Mouse (Mus musculus) G1E (cell line): ENCODE measurements around the gene Med6.

Experiments used
- CTCF ChIP-seq: IDR thresholded peaks from 2 replicates; pipeline ENCODE4 v1.5.1; 2012; ENCODE audit warnings: low read depth, low read length, inconsistent platforms, mixed read lengths
- POLR2AphosphoS5 ChIP-seq: IDR thresholded peaks from 2 replicates; pipeline ENCODE4 v1.6.1; 2012; ENCODE audit warnings: low read depth, low read length, inconsistent platforms; ENCODE audit not compliant: insufficient replicate concordance

DNA sequence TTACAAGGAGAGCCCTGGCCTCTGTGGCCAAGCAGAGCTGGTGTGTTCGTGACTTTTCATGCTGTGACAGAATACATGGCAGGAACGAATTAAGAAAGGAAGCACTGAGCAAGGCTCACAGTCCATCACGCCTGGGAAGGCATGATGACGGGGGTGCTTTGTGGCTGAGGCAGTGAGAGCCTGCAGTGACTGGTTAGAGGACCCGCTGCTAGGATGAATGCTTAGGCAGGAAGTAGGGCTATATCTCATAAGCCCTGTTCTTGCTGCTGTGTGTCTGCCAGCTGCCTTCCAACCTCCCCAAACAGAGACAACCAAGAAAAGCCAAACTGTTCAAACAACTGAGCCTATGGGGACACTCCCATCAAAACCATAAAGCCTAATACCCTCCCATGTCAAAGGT is 45.8 kb upstream of the Med6 start:
- no peak for TF ChIP-seq CTCF
- no peak for TF ChIP-seq POLR2AphosphoS5
